Mouse (Mus musculus): Measurements from ENCODE around the gene Itgb2. TPM values are rescaled to one million over a fixed set of nuclear protein-coding genes. Genes with fewer than 3 reads are reported as not detected.

Itgb2 gene
- total RNA-seq, 2 experiments from 2014 or later: 3.1 to 3.2 TPM

- peak in 1 of 2 experiments; percentile 63 for DNase-seq (ENCODE audit: low spot score in 2 of 2)
These were observed 19.6 kb upstream of the Itgb2 start for GRCm38 (mm10) chr10:77510225-77510982.

GRCm38 (mm10) chr10:77515385-77516348 lies 14.4 kb upstream of the Itgb2 start, which contains the start of gene Fam207a:
Gene Fam207a (minus strand): TSS chr10:77515785.
- intact Hi-C loops (cut with DNase I): loop anchor here (5.0 kb wide), 3 partner anchors 52 to 107 kb away; partner anchors contain the start of genes Gm49325, Sumo3 and Ube2g2
- DNase-seq (ENCODE audit: low spot score in 2 of 2): peak; percentile 94 to 95

More at GRCm38 (mm10) chr10:77510225-77510982, 19.6 kb upstream of the Itgb2 start:
- intact Hi-C loops (cut with DNase I): no loop called here

- DNase-seq (ENCODE audit: low spot score in 2 of 2): no peak
- intact Hi-C loops (cut with DNase I): loop anchor here (5.0 kb wide), 3 partner anchors 51 to 106 kb away; partner anchors contain the start of genes Gm49325, Sumo3 and Ube2g2
These were observed 13.6 kb upstream of the Itgb2 start for GRCm38 (mm10) chr10:77516379-77516951.

DNA sequence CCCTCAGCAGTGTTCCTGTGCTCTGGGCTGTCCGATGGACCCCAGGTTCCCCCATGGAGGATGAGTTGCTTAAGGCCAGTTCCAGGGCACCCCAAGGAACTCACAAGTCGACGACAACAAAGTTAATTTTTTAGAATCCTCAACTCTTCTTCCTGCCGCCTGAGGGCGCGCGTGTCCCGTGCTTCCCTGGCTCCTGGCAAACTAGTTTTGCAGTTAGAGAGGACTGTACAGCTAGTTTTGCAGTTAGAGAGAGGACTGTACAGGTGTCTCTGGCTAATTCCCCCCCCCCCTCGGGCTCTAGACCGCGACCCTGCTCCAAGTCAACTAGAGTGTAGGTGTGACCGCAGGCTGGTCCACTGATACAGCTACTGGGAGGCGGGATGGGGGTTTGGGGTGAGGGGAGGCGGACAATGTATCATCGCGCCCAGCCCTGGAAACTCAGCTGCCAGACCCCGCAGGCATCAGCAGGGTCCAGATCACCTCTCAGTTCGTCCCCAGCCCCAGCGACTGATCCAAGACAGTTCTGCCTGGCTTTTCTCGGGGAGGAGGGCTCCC lies 12.9 kb upstream of the Itgb2 start:
- intact Hi-C loops (cut with DNase I): loop anchor here (5.0 kb wide), 3 partner anchors 50 to 105 kb away; partner anchors contain the start of genes Gm49325, Sumo3 and Ube2g2
- peak in 1 of 2 experiments; percentile 71 for DNase-seq (ENCODE audit: low spot score in 2 of 2)

GRCm38 (mm10) chr10:77517801-77518200 lies 12.3 kb upstream of the Itgb2 start:
- DNase-seq (ENCODE audit: low spot score in 2 of 2): no peak
- intact Hi-C loops (cut with DNase I): loop anchor here (5.0 kb wide), 3 partner anchors 50 to 104 kb away; partner anchors contain the start of genes Gm49325, Sumo3 and Ube2g2

- DNase-seq (ENCODE audit: low spot score in 2 of 2): no peak
- intact Hi-C loops (cut with DNase I): loop anchor here (5.0 kb wide), 3 partner anchors 48 to 103 kb away; partner anchors contain the start of genes Gm49325, Sumo3 and Ube2g2
These were observed 10.9 kb upstream of the Itgb2 start for GRCm38 (mm10) chr10:77519191-77519590.

- no peak for DNase-seq (ENCODE audit: low spot score in 2 of 2)
- intact Hi-C loops (cut with DNase I): no loop called here
These were observed 9.6 kb upstream of the Itgb2 start for GRCm38 (mm10) chr10:77520497-77520896.

DNA sequence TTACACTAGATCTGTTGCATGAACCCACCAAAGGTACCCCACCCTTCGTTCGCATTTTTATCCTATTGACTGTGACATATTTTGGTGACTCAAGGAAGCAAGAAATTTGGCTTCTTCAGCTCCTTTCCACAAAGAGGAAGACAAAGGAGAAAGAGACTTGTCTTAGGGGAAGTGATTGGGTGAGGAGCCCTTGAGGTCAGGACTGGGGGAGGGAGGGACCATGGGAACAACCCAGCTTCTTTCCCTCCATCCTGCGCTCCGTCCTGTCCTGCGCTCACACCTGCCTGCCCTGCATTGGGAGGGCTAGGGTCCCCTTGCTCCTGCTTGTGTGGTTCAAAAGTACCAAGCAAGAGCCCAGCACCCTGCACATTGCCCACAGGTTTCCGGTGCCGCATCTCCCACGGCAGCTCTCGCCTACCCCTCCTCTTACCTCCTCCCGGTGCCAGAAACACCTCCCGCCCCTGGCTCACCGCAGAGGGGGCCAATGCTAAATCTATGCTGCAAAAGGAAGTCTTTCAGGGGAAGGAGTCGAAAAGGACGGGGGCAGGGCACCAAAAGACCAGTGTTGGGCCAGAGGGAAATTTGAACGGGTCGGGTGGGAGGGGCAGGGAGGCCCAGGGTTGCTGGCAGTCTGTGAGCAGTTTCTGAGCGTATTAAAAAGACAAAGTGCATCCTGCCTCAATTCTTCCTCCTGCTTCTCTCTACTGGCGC lies 7.9 kb upstream of the Itgb2 start:
- no peak for DNase-seq (ENCODE audit: low spot score in 2 of 2)
- intact Hi-C loops (cut with DNase I): no loop called here

DNA sequence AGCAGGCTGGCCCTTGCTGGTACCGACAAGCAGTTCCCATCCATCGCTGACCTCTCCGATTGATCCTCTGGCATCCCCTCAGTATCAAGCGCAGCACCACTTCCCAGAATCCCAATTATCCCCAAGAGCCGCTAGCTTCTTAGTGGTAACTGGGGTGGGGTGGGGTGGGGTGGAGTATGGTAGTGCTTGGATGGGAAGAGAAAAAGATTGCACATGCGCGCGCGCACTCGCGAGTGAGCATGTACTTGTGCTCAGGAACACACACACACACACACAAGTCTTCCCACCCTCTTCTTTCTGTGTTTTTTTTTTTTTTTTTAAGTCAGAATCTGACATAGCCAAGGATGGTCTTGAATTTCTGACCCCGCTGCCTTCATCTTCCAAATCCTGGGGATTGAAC lies 7.3 kb upstream of the Itgb2 start:
- intact Hi-C loops (cut with DNase I): no loop called here
- no peak for DNase-seq (ENCODE audit: low spot score in 2 of 2)

DNA sequence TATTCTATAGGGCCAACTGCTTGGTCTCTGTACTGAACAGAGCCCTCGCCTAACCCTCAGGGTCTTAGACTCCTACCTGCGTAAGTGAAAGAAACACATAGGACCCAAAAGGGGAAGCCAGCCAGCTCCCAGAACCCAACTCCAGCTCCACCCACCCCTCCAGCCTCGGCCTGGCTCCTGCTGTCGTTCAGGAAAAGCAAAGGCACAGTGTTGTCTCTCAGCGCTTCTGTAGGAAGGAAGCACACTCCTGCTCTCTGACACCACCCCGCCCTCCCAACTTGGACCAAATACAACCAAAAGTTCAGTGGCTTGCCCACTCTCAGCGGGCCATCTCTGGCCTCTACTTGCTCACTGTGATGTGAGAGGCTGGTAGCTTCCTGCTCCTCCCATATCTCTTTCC lies 6.7 kb upstream of the Itgb2 start:
- intact Hi-C loops (cut with DNase I): no loop called here
- no peak for DNase-seq (ENCODE audit: low spot score in 2 of 2)

DNA sequence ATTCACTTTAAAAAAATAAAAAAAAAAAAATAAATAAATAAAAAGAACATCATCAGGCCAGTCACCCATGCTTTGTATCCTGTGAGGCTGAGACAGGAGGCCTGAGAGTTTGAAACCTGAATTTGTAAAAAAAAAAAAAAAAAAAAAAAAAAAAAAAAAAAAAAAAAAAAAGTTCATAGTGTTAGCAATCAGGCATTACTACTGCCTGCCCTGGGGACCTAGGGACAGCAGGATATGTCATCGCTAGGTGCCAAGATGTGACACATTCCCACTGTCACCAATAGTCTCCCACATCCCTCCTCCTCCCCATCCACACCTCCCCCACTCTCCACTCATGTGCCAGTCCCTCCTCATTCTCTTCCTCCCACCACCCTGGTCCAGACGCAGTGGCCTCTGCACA lies 3.6 kb upstream of the Itgb2 start:
- intact Hi-C loops (cut with DNase I): no loop called here

DNA sequence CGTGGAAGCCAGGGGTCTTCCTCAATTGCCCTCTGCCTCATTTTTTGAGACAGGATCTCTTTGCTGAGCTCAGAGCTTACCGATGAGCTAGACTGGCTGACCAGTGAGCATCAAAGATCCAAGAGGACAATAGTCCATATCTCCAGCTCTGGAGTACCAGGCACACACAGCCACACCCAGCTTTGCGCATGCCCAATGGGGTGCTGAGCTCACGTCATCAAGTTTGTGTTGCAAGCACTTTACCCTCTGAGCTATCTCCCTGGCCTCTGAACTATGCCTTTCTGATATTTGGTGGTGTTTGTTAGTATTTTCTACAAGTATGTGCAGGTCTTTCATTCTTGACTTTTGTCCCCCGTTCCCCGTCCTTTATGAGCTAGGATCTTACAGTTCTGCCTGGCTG lies 1.4 kb upstream of the Itgb2 start:
- DNase-seq (ENCODE audit: low spot score in 2 of 2): no peak

More for the DNA sequence above, 3.6 kb upstream of the Itgb2 start:
- no peak for DNase-seq (ENCODE audit: low spot score in 2 of 2)

DNA sequence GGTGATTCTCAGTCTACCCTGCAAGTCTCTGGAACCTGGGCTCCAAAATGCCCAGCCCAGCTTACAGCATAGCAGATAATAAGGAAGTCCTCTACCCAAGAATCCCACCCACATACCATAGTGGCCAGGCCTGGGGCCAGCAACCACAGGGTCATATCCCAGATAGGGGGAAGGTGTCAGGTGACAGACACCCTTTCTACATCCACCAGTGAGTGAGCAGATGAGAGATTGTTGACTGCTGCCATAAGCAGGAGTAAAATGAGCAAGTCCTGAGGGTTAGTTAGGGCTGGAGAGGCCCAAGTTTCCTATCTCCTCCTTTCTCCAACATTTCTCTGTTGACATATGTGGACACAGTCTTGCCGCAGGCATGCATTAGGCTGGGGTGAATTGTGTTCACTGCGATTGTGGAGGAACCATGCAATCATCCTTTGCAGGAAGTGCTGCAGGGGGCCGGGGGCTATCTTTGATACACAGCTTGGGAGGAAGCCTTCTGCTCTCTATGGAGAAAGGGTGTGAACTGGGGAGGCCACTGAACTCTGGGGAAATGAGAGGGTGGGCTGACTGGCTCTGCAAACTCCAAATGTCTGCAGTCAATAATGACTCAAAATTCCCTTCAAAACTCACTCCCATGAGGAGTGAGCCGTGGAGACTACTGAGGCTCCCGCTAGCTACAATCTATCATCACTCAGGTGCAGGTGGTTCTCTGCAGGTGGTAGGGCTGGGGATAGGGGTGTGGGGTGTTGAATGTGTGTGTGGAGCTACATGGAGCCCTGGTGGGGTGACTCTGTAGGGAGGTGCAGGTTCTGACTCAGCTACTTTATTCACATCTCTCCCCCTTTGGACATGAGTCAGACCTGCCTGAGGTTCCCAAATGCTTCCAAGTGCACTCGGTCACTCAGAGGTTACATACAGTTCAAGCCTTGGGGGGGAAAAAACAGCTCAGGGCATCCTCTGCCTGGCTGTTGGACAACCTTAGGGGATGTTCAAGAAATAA lies 1.3 kb downstream of the Itgb2 start:
- no peak for DNase-seq (ENCODE audit: low spot score in 2 of 2)
- intact Hi-C loops (cut with DNase I): no loop called here

More for the DNA sequence above, 1.4 kb upstream of the Itgb2 start:
- intact Hi-C loops (cut with DNase I): no loop called here

DNA sequence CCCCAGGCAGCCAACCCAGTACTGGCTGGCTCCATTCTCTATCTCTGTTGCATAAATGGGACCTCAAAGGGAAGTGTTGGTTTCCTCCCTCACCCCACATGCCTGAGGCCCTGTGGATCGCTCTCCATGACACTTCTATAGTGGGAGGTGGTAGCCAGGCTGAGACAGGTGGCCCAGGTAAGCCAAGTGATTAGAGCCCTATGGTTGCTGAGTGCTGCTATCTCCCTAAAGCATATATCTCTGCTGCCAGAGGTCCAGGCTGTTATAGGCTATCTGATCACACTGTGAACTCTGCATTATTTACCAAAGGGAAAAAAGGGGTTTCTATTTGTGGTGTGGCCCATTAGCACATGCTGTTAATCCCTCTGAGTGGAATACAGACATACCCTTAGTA lies 2.0 kb downstream of the Itgb2 start:
- no peak for DNase-seq (ENCODE audit: low spot score in 2 of 2)
- intact Hi-C loops (cut with DNase I): no loop called here

GRCm38 (mm10) chr10:77536727-77537126 lies 6.7 kb downstream of the Itgb2 start:
- intact Hi-C loops (cut with DNase I): no loop called here
- DNase-seq (ENCODE audit: low spot score in 2 of 2): no peak

DNA sequence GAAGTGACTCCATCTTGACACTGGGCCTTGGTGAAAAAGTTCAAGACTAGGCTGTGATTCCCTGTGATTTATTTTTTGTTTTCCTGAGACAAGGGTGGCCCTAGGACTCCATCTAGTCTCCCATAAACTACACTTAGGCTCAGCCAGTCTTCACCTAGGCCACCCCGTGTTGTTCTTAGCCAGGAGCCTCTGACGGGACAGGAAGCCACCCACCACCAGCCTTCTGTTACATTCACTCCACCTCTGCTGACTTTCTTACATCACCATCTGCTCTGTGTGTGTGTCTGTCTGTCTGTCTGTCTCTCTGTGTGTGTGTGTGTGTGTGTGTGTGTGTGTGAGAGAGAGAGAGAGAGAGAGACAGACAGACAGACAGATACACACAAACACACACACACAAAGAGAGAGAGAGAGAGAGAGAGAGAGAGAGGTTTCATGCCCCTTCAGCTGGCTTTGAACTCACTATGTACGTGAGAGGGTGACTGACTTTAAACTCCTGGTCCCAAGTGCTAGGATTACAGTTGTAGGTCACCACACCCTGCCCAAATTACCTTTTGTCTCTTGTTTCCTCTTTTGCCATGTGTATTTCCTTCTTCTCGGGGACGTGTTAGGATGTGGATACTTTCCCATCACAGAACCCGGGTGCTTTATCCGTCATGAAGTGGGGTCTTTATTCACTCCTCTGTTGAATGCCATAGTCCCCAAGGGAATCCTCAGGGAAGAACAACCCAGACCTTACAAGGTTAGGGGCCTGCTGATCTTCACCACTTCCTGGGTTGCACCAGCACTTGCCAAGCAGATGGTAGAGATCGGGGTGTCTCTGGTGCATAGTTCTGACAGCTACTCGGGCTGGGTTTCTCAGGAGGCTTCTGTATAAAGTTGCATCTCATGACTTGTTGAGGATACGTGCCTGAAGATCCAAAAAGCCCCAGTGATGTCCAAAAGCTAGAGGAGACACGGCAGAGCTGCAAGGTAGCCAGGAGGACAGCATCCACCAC lies 7.5 kb downstream of the Itgb2 start:
- intact Hi-C loops (cut with DNase I): no loop called here
- DNase-seq (ENCODE audit: low spot score in 2 of 2): no peak

All from left cerebral cortex, postnatal 14 days (tissue).